Mouse (Mus musculus): ENCODE measurements at regions not wholly inside any gene's neighbourhood (a gene's known extent, or its start where the extent isn't known, plus 50 kb on each side); places are given as distances from the start of the nearest gene placed in this dataset.

DNA sequence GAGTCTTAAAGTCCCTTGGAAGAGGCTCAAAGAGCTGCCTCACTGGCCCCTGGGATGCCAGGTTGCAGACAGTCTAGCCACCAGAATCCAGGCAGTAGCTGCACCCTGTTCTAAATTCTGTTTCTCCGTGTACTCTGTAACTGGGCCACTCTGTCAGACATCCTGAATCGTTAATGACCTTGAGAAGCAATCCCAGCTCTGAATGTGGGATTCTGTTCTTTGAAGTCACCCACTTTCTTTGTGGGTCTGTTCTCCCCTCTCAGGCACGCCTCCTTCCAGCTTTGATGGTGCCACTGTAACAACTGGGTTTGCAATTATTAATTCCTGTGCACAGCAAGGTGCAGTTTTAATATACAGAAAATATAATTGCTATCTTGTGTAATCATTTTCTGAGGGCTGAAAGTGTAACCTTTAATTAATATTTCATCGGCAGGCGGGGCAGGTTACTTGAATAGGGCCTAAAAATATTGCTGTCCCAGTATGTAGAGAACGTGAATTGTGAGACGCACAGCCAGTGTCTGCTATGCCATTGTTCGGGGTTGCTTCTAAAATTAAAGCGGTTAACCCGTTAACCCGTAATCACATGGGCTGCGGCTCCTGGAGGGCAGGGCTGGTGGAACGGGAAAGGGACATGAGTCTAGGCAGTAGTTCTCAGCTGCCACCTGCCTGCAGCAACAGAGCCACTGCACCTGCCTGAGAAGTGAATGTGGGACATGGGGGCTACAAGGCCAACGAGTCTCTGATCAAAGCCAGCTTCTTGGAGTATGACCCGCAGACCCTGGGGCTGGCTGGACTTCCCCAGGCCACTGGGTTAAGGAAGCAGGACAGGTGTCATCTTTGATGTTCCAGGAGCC lies 64.3 kb upstream of the Id2 start:
- no peak for DNase-seq (ENCODE audit: low spot score)
- intact Hi-C loops (cut with DNase I) = loop anchor here (5.0 kb wide), 1 partner anchor 69 kb away; no protein-coding TSS in a partner anchor

DNA sequence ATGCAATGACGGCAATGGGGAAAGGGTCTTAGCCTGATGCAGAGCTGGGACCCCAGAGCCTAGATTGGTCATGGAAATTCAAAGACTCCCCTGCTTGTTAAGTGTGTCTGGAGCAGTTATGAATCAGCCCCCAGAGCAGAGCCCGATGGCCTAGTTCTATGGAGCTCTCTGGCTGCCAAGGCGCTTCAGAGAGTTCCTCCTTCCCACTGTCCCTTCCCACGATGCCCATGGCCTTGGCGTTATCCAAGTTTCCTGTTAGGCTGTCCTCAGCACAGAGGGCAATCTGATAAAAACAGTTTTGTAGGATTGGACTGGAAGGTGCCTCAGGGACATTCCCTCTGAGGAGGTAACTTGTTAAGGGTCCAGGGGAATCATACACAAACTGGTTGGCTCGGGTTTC lies 62.2 kb upstream of the Id2 start:
- no peak for DNase-seq (ENCODE audit: low spot score)
- intact Hi-C loops (cut with DNase I) = no loop called here

DNA sequence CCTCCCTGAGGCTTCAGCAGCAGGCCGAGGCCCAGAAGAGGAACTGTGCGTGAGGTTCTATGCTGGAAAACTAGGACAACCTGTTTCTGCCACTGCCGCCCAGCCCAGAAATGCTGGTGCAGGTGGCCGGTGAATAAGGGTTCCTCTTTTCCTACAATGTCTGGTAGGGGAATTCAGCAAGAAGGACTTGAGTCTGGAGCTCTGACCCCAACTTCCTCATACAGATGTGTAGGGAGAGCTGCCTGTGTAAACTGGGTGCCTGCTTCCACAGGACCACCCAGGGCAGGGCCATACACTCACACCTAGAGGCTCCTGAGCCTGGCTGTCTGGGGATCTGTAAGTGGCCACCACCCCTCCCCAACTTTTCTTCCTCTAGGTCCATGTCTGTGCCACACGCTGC lies 60.3 kb upstream of the Id2 start:
- intact Hi-C loops (cut with DNase I) = no loop called here

DNA sequence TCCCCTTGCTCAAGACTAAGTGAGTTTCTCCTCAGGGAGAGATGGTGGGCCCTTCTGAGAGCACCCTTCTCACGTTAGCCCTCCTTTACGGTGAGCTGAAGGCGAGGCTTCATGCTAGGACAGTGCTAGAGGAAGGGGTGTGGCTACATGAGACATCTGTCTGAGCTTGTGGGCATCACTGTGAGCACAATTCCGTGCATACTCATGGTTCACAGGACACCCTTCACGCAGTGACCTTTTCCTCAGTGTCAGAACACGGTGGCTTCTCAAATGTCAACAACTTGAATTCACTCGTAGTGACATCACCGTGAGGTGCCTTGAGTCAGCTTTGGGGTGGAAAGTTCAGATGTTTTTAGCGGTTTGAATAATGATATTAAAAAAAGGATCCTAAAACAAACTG lies 58.5 kb upstream of the Id2 start:
- intact Hi-C loops (cut with DNase I) = no loop called here
- no peak for DNase-seq (ENCODE audit: low spot score)

More for the DNA sequence above, 60.3 kb upstream of the Id2 start:
- no peak for DNase-seq (ENCODE audit: low spot score)

DNA sequence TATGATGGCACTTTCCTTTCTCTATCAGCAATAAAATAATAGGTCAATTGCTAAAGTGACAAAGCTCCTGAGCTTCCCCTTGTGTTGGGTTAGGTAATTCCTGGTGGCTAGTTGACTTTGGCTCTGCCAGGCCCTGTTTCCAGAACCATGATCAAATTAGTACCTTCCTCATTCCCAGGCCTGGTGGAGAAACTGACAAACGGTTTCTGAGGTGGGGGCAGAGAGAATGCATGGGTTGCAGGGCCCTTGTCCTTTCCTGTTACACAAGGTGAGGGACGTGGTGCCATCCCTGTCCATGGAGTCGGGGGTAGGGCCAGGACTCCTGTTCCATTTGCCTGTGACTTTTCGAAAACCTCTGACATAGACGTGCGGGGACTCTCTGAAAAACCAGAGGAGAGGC lies 51.2 kb upstream of the Id2 start:
- no peak for DNase-seq (ENCODE audit: low spot score)
- intact Hi-C loops (cut with DNase I) = no loop called here
